Mouse (Mus musculus): ENCODE data around the gene Traf3ip3.

Gene Traf3ip3

DNA sequence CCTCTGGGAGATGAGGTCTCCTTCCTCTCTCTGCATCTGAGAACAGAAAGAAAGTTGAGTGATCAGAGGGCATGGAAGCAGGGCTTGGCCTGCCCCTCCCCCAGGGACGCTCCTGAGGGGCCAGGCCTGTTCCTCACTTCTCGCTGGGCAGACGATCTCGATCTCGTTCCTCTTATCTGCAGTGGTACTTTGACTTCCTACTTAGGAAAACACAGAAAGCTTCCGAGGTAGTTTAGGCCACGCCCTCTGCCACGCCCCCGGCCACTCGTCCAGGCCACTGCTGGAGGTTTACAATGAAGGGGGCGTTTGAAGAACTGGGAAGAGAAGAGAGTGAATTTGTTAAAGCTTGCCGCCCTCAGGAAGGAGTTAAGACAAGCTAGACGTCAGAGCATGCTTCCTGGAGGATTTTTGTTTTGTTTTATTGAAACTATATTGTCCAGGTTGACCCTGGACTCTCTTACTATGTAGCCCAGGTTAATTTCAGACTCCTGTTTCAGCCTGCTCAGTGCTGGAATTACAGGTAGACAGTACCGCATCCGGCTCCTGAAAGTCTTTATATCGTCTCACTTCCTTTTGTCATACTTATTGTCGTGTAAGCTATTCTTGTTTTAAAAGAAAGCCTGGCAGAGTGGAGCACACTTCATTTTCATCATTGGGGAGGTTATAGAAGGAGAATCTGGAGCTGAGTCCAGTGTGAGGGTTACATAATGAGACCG lies 41.0 kb downstream of the Traf3ip3 start:
- peak; percentile 38 to 53 for DNase-seq (ENCODE audit: low spot score in 2 of 2)

DNA sequence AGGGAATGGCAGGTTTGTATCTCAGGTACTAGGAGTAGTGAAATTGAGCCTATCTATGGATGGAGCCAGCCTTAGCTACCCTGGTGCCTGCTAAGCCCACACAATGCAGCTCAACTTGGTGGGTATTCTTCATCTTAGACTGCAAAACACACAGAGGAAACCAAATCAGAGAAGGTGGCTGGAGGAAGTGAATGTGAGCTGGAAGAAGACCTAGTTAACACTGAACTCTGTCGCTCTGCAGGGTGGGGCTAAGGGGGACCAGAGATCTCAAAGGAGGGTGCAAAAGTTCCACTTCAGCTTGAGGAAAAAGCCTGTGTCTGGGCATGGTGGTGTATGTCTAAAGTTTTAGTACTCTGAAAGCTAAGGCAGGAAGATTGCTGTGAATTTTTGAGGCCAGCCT lies 41.9 kb downstream of the Traf3ip3 start:
- DNase-seq (ENCODE audit: low spot score in 2 of 2), result no peak

DNA sequence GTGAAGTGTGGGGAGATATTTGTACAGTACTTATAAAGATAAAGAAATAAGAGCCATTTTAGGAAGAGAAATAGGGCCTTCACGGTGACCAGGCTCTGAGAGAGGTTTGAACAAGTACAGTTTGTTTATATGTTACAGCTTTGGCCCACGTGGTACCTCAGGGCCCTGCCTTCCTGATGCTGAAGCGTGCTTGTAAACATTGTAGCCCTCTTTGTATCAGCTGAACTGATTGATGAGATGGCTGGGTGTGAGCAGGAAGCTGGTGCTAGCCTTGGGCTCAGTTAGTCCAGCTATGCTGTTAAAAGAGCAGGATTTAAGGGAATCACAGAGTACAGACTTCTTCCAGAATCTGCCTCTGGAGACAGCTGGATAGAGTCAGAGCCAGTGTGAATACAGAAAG lies 42.3 kb downstream of the Traf3ip3 start:
- no peak for DNase-seq (ENCODE audit: low spot score in 2 of 2)

DNA sequence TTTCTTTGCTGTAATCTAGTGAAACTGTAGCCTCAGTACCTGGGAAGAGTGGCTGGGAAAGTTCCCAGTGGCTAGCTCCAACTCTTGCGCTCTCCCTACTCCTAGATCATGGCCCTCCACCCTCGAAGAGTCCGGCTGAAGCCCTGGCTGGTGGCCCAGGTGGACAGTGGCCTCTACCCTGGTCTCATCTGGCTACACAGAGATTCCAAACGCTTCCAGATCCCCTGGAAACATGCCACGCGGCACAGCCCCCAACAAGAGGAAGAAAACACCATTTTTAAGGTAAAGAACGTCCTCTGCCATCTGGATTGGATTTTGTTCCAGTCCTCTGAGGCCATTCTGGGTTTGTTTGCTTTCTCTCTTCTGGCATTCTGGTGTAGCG lies 44.4 kb downstream of the Traf3ip3 start:
- DNase-seq (ENCODE audit: low spot score in 2 of 2), result no peak

DNA sequence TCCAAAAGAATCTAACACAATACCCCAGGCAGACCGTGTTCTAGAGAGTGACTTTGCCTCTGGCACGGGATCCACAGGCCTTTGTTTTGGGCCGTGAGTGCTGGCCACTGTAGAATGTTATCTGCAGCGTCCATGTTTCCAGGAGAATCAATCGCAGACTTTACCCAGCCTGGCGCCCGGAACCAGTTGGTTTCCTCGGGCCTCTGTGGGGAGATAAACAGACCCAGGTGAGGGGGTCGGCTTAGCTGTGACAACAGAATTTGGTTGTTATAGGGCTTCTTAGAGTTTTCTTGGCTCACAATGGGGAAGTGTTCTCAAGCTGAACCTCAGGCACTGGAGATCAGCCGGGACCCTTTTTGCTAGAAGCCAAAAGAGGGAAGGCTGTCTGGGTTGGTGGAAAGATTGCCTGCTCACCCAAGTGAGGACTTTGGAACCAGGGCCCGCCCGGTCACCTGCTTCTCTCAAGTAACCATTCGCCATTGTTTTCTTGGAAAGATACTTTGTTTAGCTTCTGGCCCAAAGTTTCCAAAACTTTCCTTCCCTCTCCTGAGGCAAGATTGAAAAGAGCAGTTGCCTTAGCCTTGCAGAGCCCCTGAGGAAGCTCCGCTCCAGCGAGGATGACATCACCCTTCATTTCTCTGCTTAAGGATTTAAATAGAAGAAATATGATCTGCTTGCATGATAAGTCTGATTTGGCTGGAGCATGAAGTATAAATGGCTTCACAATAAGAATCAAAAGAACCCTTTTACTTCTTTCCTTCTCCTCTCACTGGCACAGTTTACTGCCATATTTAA lies 45.0 kb downstream of the Traf3ip3 start:
- no peak for DNase-seq (ENCODE audit: low spot score in 2 of 2)

DNA sequence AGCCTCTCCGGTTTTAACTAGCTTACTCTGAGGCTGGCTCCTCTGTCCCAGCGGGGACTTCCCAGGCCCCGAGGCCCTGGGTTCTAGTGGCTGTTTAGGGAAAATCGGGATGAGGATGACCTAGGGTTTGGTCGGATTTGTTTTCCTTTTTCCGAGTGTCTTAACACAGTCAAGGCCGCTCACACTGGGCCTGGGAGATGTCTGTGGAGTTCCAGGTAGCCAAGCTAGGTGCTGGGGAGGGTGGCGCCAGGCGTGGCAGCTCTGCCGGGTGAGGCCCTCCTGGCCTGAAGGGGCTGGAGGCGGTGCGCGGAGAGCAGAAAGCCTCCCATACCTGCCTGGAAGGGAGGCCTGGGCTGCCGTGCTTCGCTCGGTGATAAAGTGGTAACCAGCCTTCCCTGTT lies 47.9 kb downstream of the Traf3ip3 start:
- DNase-seq (ENCODE audit: low spot score in 2 of 2), result no peak

DNA sequence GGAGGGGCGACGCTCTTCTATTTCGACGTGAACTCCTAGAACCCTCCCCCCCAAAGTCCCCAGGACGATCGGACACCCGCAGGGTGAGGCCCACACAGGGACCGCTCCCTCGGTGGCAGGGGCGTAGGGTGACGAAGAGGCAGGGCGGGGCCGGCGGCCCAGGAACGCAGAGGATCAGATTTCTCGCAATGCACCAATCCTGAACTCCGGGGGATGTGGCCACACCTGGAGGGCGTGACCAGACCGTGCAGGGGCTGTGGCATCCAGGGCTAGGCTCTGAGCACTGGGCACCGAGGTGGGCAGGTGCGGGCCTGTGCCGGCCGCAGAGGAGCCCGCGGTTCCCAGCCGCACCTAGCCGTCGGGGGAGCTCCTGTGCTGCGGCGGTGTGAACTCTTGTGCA lies 48.6 kb downstream of the Traf3ip3 start, which contains the start of gene Irf6:
TSS of gene Irf6 (plus strand) at position 240 of the 400 bp plus-strand sequence.
- peak in 1 of 2 experiments; percentile 17 for DNase-seq (ENCODE audit: low spot score in 2 of 2)

DNA sequence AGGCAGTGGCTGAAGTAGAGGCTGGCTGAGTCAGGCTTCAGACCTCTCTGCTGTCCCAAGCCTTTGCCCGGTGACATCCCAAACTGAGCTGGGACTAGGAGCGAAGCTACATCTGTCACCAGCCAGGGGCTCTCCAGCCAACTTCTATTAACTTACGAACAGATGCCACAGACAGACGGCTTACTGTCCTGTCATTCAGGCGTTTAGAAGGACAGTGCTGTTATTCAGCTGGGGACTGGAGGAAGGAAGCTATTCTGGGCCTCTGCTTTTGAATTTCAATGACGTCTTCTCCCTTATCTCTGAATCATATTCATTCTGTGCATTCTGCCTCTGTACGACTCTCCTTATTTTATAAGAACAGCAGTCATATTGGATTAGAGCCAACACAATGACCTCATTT lies 50.4 kb downstream of the Traf3ip3 start:
- DNase-seq (ENCODE audit: low spot score in 2 of 2), result no peak

DNA sequence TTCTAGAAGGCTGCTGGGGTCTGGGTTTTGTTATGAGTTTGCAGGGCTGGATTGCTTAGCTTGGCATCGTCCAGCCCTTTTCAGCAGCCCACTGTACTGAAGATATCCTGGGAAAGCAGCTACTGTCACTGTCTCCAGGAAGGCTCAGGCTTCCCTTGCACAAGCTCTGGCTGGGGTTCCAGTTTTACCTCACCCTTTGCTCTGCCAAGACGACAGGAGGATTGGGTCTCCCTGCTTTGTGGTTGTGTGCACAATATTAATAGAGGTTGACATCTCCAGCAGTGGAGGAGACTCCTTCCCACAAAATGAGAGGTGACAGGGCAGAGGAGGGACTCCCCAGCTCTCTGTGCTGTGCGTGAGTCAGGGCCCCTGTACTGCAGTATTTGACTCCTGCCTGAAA lies 52.3 kb downstream of the Traf3ip3 start:
- no peak for DNase-seq (ENCODE audit: low spot score in 2 of 2)

DNA sequence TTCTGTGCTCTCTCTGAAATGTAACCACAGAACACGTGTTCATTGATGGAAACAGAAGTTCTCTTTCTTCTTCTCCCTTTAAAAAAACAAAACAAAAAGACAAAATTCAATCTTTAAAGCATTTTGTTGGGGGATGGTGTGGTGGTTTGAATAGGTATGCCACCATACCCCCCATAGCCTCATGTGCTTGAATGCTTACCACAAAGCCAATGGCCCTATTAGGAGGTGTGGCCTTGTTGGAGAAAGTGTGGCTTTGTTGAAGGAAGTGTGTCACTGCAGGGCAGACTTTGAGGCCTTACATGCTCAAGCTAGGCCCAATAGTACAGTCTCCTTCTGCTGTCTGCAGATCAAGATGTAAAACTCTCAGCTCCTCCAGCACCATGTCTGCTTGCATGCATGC lies 55.1 kb downstream of the Traf3ip3 start:
- no peak for DNase-seq (ENCODE audit: low spot score in 2 of 2)

DNA sequence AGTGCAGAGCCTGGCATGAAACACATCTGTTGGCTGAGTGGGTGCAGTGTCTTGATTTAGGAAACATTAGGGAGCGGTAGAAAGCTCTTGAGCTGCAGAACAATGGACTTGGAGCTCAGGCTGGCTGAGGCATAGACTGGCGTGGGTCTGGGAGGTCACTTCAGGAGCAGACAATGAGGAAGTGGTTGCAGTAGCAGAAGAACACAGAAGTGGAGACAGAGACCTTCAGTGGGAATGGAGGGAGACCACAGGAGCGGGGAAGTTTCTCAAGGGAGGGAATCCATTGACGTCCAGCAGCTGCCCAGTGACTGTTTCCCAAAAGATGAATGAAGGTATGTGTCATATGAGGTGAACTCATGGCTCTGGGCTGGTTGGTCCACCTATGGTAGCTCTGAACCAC lies 56.4 kb downstream of the Traf3ip3 start:
- DNase-seq (ENCODE audit: low spot score in 2 of 2), result no peak

DNA sequence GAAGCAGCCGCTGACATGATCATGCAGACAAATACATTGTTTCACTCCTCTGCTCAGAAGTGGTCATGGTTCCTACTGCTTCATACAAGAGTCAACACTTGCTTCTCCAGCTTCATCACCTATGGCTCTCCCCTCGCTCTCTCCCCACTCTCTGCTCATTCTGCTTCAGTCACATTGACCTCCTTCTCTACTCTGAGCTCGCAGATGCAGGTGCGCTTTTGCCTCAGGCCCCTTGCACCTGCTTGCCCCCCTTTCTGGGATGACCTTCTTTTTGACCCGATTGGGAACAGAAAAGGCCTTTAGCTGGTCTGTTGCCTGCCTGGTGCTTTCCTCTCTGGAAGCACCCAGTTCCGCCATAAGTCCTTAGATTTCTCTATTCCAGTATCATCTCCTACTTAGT lies 57.0 kb downstream of the Traf3ip3 start:
- DNase-seq (ENCODE audit: low spot score in 2 of 2), result no peak

DNA sequence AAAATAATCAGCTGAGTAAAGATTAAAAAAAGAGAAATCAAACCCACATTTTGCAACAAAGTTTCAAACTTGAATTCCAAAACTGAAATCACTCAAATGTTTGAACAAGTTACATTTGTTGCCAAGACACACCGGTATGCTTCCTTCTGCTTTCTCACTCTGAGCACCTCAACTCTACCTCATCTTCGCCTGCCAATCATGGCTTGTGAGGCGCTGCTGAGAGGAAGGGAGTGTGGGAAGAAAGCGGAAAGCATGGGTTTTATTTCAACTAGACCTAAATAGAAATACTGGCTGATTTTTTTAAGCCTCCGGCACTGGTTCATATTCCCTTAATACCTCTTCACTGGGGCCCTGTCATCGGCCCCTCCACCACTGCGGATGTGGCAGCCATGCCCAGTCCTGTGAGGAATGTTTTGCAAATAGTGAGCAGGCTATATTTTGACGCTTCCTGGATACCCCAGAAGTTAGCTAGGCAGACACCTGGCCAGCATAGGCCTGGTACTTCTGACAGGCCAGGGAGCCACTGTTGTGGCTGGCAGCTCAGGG lies 58.9 kb downstream of the Traf3ip3 start:
- DNase-seq (ENCODE audit: low spot score in 2 of 2), result no peak

DNA sequence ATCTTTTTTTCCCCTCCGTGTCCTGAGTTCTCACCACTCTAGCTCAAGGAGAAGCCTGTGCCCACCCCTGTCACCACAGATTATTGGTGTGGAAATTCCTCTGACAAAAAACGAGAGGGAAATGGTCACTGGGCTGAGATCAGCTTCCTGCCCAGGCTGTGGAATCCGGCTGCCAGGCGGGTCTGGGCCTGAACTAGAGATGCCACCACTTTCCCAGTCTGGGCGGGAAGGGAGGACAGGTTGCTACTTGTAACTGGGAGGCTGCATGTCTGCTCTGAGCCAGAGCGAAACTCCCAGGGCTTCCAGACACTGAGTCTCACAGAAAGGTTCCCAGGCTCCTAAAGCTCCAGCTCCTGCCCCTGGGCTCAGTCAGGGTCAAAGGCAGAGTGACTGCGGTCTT lies 60.4 kb downstream of the Traf3ip3 start:
- DNase-seq (ENCODE audit: low spot score in 2 of 2), result no peak

DNA sequence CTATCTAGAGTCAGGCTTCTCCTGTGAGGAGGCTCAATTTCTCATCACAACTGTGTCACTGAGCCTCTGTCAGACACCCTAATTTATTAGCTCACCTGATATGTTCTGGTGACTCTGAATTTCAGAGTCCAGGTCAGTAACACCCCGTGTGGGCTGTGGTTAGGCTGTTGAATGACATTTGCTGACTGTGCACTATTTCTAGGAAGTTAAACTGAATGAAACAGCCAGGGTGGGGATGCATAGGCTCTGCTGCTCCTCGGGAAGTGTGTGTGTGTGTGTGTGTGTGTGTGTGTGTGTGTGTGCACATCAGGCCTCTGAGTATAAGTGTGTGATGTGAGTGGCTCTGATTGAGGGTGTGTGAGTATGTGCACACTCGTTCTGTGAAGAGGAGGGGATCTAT lies 62.8 kb downstream of the Traf3ip3 start:
- DNase-seq (ENCODE audit: low spot score in 2 of 2), result no peak

DNA sequence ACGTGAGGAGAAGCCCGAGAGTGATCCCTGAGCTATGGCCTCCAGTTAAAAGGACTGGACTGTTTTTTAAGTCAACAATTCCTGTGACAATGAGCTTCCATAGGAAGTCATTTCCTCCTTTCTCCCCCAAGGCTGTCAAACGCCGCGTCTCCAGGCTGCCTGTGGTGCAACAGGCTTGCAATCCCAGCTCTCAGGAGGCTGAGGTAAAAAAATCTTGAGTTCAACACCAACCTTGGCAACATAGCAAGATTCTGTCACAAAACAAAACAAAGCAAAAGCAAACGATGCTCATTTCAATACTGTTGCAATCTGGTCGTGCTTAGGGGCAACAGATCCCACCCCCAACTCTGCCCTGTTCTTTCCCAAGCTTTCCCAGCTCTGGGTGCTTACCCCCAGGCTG lies 63.4 kb downstream of the Traf3ip3 start:
- no peak for DNase-seq (ENCODE audit: low spot score in 2 of 2)

DNA sequence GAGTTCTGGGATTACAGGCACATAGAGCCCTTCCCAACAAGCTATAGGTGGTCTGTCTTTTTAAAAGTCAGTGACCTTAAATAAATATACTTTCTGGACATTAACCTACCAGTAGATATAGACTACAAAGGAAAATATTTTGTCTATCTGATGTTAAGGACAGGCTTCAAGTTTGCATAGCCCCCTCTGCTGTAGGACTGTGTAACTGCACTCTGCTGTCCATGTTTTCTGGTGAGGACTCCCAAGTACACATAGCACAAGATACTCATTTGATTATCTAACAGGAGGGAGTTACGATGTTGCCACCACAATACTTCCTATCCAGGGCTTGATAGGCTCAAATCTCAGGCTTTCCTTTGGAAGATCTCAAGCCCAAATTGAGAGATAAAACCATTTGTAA lies 67.8 kb downstream of the Traf3ip3 start:
- DNase-seq (ENCODE audit: low spot score in 2 of 2), result no peak

DNA sequence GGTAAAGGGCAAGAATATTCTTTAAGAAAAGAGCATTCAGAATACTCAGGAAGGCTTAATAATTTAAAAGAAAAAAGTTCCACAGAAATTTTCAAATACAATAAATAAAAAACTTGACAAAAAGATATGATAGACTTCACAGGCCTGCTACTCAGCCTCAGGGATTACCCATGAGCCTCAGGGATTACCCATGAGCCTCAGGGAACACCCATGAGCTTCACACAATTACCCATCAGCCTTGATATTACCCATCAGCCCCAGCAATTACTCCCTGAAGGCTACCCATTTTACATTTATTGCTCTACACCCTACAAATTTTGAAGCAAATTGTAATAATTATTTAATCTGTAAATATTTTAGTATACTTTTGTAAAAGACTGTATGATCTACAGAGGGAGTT lies 69.1 kb downstream of the Traf3ip3 start:
- no peak for DNase-seq (ENCODE audit: low spot score in 2 of 2)

DNA sequence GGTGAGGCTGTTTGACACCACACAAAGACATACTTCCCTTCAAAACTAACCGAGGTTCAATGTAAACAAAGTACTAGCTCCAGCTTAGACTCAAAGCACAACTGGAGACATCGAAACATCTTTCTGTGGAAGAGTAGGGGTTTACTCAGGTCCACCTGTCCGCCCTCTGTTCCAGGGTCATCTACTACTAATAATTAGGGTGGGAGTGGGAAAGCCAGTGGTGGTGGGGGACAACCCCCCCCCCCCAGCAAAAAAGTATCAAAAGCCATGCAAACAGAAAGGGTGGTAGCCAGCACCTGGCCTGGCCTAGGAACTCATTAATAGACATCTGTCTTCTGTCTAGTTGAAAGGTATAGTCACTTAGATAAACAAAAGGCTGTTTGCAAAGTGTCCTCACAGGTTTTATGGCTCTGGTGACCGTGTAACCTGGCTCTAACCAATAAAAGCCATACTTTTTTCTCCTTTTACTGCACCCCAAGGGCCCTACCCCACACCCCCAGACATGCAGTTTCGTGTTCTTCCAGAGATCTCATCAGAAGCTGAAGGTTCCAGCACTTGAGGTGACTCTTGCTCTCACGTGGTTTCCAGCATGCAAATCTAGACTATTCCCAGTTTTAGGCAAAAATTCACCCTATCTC lies 70.1 kb downstream of the Traf3ip3 start:
- DNase-seq (ENCODE audit: low spot score in 2 of 2), result no peak

DNA sequence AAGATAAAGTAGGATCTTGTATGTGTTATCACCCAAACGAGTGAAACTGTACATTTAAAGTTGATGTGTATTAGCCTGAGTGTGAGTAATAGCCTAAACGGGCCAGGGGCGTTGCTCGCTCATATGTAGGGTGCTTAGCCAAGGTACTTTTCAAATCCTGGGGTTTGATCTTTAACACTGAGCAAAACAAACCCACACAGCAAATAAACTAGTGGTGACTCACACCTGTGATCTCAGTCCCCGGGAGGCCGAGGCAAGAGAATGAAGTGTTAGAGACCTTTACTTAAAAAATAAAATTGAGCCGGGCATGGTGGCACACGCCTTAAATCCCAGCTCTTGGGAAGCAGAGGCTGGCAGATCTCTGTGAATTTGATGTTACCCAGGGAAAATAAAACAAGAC lies 70.7 kb downstream of the Traf3ip3 start:
- DNase-seq (ENCODE audit: low spot score in 2 of 2), result peak in 1 of 2 experiments; percentile 3

DNA sequence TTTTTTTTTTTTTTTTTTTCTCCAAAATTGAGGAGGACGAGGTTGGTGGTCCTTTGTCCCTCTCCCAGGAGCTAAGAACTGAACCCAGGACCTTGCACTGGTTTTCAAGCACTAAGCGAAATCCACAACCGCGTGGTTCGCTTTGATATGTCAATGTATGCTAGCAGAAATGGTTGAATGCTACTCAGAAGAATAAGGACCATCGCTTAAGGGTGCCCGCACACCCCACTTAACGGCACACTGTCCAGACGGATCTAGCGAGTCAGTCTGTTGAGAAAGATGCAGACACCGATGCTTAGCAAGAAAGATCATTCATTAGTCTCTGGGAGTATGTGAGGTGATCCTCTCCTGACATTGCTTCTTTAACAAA lies 71.1 kb downstream of the Traf3ip3 start:
- no peak for DNase-seq (ENCODE audit: low spot score in 2 of 2)

DNA sequence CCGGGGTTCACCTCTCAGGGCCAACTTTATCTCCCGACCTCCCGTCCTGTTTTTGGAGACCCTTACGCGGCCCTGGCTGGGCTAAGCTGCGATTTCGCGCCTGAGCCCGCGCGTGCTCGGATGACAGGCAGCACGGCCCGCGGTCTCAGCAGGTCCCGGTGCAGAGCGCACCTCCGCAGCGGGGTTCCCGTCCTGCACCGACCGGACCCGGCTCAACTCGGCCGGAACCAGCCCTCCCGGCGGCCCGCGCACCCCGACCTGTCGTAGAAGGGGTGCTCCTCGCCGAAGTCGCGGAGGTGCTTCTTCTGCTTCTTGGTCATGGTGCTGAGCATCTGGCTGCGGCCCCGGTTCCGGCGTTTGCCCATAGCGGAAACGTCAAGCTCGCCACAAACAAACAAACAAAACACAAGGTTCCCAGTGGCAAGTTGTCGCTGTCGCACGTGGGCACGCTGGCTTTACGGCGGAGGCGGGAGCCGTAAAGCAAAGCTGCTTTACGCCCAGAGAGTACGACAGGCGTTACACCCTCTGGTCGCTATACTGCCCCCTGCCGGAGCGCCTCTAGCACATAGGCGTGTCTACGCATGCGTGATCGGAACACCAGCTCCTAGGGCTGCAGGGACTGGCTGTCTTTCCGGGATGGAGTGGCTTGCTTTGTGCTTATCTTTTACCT lies 71.6 kb downstream of the Traf3ip3 start, which contains the start of gene Diexf:
TSS of gene Diexf (minus strand) at position 487 of the 670 bp plus-strand sequence.
- DNase-seq (ENCODE audit: low spot score in 2 of 2), result peak; percentile 93 to 95

All from natural killer cell, adult 2 months (primary cell).